Mouse (Mus musculus) olfactory bulb, adult 2 months (tissue): ENCODE data around the gene Gm28043.

Experiments
- CTCF ChIP-seq: fragments of 200-500 bp; IDR thresholded peaks from 2 replicates; pipeline ENCODE4 v1.5.1; 2012; ENCODE audit warnings: low read depth, mild to moderate bottlenecking, low read length, moderate library complexity; ENCODE audit not compliant: insufficient read depth
- POLR2A ChIP-seq: fragments of 200-500 bp; IDR thresholded peaks from 2 replicates; pipeline ENCODE4 v1.6.1; 2012; ENCODE audit warnings: mild to moderate bottlenecking, low read depth, low read length, moderate library complexity; ENCODE audit not compliant: insufficient read depth

DNA sequence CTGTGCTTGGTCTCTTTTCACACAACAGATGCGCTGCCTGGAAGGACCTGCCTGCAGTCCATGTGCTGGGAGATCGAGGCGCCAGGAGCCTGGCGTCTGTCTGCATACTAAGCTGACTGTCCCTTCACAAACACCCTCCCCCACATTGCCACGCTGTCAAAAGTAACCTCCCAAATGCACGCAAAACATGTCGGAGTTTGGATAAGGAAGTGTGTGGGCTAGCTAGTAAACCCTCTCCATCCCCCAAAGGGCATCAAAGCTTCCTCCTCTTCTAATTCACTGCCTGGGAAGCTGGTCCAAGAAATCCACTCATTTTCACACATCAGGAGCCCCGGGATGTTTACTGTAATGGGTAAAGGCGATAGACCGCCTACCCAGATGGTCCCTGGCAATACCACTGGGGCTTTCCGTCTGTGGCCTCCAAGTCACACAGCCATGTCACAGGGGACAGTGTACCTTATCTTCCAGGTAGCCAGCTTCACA lies 95.9 kb downstream of the Gm28043 start:
- TF ChIP-seq CTCF, result no peak
- no peak for TF ChIP-seq POLR2A
